In genomic region chr6:140423041-140423845, GRCm38 (mm10) we compare ENCODE assay signal across 8 mouse cellular contexts. TPM values are rescaled to one million over a fixed set of nuclear protein-coding genes. Genes with fewer than 3 reads are reported as not detected.
DNase-seq lines count a peak whose midpoint lies in the region; ATAC-seq and TF ChIP-seq lines count a peak whose summit lies in the region.

No protein-coding gene starts in this region.

- intact Hi-C loops in heart, postnatal 25 days (cut with DNase I), result no loop called here

- peak overlapping the region; percentile 67 for H3K4me2 ChIP-seq in hindbrain, embryonic 13.5 days

- no peaks in the 10 kb centered on the region for H3K27me3 ChIP-seq in hindbrain, embryonic 13.5 days

- peak overlapping the region; percentile 86 for H3K4me3 ChIP-seq in cortical plate, adult 2 months (ENCODE audit: insufficient read depth, low read length)
- H3K4me3 ChIP-seq in hindbrain, embryonic 13.5 days, result peak overlapping the region; percentile 97

- no peaks in the 10 kb centered on the region for H3K9me3 ChIP-seq in hindbrain, embryonic 13.5 days

- 0 out of 2 replicates have a peak overlapping the region, but pooled peaks have one; percentile 76 for H3K27ac ChIP-seq in cortical plate, adult 2 months (ENCODE audit: insufficient read depth, low read length)
- peak overlapping the region; percentile 97 for H3K27ac ChIP-seq in hindbrain, embryonic 13.5 days

- TF ChIP-seq CTCF in cortical plate, adult 2 months (IDR thresholded peaks at IDR 0.05; ENCODE audit: extremely low read depth, insufficient read depth, low read length), result no peak

- no peaks in the 10 kb centered on the region for H3K4me1 ChIP-seq in cortical plate, adult 2 months (ENCODE audit: control insufficient read depth, insufficient read depth, low read length)
- H3K4me1 ChIP-seq in hindbrain, embryonic 13.5 days (replicated peaks), result peaks cover 34% of the 10 kb centered on the region

- WGBS in hindbrain, embryonic 13.5 days, result 7% methylated on average over 29 of the region's 29 CpGs

- no peak for ATAC-seq in hindbrain, embryonic 13.5 days (ENCODE audit: low FRiP score)

- peak; percentile 85 for DNase-seq in heart, adult 11 months
- no peak for DNase-seq in heart, postnatal 25 days (ENCODE audit: low spot score)
- peak; percentile 63 for DNase-seq in 3T3-L1 (ENCODE audit: low read depth, low spot score)
- DNase-seq in mesoderm, embryonic 11.5 days (ENCODE audit: low read depth, low spot score), result peak; percentile 11
- no peak for DNase-seq in urinary bladder, postnatal 36 days (ENCODE audit: low spot score in 2 of 2)
- DNase-seq in ovary, postnatal 36 days (ENCODE audit: low spot score), result no peak

- peak overlapping the region; percentile 100 for H3K9ac ChIP-seq in hindbrain, embryonic 13.5 days

- TF ChIP-seq POLR2A in cortical plate, adult 2 months (IDR thresholded peaks at IDR 0.05; ENCODE audit: extremely low read depth, insufficient read depth, low read length), result no peak

- H3K36me3 ChIP-seq in hindbrain, embryonic 13.5 days, result no peaks in the 10 kb centered on the region

RNA-seq across cellular contexts. Expression of gene Plekha5, which starts 0.6 kb away (rescaled TPM):
- 10 to 100 TPM; 27.2 to 31.0 TPM for total RNA-seq in heart, postnatal 25 days (2021)
- polyA plus RNA-seq in cortical plate, adult 2 months (2012; rRNA removed), result 106 and 113 TPM in 2 replicates
- polyA plus RNA-seq in hindbrain, embryonic 13.5 days (2015; fragmentation: Nextera tagmentation; extraction: Ambion mirVana), result 39.9 and 40.7 TPM in 2 replicates

Comparison
In these comparisons a context has a peak if more than half of its experiments do, and no peak if none do; other contexts are left out.
1. DNase-seq: peak in heart, adult 11 months (single experiment), 3T3-L1 (single experiment) and mesoderm, embryonic 11.5 days (single experiment); none in heart, postnatal 25 days (single experiment), urinary bladder, postnatal 36 days (0 of 2) and ovary, postnatal 36 days (single experiment).